Mouse (Mus musculus) frontal cortex, postnatal 14 days (tissue): Measurements from ENCODE around the gene Ypel1.

ENCODE experiments used
- DNase-seq, 2 experiments: peaks; one replicate each; pipeline ENCODE4 v3.0.0; 2022; ENCODE audit warnings: low spot score in 2 of 2

The Ypel1 gene

DNA sequence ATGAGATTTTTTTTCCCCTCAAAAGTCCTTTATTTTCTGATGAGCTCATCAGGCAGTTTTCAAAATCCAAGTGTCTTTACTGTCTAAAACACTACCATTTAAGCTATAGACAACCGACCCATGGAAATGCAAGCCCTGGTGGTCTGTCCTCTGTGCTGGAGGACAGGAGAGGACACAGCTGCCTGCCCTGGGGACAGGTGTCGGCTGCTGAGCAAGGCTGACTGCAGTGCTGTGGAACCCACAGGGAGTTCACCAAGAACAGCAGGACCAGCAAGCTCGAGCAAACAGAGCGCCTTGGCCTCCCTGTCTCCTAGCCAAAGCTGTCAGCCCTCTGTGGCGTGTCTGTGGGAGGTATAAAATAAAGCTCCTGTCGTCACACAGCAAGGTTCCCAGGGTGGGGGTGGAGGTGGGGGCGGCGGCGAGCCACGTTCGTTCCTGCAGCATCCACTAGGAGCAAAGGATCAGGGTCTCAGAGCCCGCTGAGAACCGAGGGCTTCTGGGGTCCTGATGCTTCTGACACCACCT lies 17.2 kb downstream of the Ypel1 start:
- no peak for DNase-seq

DNA sequence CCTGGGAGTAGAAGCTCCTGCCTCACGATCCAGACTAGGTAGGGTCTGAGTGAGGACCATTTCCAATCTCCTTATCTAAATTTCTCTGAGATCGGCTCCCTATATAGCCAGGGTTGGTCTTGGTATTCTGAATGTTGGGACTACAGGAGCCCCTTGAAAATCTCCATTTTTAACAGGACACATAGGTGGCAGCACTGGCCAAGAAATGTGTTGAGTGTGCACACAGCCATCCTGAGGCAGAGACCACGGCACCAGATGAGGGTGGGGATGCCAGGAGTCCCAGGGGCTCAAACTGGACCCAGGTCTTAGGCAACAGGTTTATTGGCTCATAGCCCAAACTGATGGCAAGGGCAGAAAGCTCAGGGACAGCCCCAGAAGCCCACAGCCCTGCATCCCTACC lies 18.9 kb downstream of the Ypel1 start:
- DNase-seq: no peak

DNA sequence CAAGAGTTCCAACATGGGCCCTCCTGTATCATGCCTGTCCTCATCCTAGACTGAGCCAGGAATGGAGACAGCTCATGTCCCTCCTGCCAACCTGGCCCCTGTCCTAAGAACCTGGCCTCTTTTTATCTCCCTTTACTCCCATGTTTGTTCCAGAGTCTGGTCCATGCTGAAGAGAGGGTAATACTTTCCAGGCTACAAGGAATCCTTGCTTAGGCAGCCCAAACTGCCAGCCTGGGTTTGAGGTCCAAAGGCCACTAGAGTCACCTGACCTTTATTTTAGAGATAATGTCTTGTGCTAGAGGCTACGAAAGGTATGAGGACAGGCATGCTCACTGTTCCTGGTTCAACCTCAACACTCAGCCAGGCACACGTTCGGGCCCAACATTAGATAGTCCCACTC lies 27.4 kb downstream of the Ypel1 start:
- DNase-seq: no peak

DNA sequence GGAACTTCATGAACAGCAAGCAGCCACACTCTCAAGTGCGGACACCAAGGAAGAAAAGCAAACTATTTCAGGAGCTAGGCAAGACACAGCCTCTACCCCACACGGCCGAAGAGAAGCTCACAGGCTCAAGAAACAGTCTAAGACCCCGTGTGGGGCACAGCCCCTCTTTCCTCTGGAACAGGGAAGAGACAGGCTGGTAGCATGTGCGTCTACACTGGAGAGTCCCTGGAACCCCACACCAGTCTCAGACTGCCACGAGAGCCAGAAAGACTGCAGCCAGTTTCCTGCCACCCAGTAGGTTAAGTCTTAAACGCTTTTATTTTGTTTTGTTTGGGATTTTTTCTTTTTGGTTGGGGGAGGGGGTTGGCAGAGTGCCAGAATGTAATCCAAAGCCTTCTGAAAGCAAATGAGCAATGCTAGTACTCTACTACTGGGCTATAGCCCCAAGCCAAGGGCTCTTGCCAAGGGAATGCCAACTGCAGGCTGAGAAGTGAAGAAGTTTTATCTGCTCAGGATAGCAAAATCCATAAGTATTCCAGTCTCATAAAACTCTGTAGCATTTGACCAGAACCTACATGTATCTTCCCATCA lies 33.2 kb downstream of the Ypel1 start:
- DNase-seq: no peak

DNA sequence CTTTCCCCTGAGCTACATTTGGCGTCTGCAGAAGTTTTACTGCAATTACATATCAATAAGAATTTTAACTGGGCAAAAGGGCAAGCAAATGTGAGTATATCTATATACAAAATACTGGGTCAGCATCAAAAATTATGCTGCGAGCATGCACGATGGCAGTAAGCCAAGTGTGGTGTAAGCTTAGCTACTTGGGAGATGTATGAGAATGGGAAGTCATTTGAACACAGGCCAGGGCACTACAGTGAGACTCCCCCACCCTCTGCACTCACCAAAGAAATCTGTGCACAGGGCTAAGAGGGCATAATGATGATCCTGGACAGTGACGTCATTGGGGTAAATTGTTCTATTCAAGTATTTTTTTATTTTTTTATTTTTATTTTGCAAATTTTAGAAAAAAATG lies 35.1 kb downstream of the Ypel1 start:
- no peak for DNase-seq

DNA sequence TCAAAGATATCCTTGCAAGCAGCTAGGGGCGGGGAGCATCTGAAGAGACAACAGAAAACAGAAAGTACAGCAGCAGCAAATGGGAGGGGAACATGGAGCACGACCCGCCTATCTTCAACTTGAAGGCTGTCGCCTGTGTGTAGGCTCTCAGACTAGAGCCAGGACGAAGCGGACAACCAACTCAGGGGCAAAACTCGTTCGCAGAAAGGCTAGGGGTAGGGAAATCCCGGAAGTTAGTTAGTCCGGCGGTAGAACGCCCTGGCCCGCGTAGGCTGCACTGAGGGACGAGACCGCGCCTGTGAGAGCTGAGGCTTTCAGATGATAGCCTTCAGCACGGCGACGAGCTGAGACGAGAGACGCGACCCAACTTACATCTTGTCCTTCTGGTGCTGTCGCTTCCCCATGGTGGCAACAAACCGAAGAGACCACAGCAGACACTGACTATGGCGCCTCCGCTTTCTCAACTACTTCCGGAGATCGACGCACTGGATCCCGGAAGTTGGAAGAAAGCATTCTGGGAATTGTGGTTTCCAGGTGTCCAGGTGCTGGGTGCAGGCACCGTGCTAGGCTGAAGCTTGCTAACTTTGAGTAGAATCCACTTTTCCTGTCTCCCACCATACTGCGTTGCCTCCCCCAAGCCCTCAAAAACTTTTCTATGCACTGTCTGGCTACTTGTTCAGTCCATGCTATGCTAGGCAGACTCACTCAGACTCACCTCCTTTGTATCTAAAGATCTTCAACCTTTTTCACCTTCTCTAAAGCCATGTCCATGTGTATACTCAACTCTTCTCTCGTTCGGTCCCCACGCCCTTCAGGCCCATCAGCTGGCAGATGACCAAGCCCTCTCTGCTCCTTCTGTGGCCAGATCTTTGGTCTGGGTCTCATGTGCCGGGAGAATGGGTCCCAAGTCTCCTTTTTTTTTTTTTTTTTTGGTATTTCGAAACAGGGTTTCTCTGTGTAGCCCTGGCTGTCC lies 41.6 kb downstream of the Ypel1 start, which contains the start of gene Ppil2:
Gene Ppil2 (minus strand): TSS at position 487 of the 973 bp plus-strand sequence.
- peak in 1 of 2 experiments; percentile 61 for DNase-seq

DNA sequence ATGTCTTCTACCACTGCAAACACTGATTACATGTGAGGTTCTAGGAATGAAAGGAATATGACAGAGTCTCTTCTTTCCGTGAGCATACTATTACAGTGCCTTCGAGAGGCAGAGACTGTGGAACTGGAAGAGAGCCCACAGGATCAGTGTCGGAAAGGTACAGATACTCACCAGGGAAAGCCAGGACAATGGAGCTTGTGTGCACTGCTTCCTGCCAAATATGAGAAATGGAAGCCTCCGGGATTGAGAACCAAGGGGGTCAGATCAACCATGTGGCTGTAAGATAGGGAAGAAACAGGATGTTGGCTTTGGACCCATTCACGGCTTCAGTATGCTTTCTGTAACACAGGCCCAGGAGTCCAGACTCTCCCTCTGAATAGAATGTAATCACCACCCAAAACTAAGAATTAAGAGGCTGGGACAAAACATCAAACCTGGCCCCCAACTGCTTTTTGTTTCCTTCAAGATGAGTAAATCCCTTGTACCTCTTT lies 47.9 kb downstream of the Ypel1 start:
- no peak for DNase-seq

DNA sequence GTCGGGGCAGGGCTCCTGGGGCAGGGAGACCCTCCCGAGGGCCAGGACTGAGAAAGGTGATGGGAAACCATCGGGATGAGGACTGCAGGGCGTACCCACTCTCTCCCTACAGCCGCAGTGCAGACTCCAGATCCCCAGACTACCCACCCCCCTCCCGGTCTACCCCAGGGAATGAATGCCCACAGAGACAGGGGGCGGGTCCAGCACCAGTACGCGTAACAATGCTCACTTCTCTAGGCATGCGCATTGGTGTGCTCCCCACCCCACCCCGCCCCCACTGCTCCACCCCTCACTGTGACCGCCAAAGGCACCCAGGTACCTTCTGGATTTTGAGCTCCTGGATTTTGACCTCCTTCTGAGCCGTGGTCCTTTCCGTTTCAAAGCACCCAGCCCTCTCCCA lies 52.1 kb downstream of the Ypel1 start:
- no peak for DNase-seq

DNA sequence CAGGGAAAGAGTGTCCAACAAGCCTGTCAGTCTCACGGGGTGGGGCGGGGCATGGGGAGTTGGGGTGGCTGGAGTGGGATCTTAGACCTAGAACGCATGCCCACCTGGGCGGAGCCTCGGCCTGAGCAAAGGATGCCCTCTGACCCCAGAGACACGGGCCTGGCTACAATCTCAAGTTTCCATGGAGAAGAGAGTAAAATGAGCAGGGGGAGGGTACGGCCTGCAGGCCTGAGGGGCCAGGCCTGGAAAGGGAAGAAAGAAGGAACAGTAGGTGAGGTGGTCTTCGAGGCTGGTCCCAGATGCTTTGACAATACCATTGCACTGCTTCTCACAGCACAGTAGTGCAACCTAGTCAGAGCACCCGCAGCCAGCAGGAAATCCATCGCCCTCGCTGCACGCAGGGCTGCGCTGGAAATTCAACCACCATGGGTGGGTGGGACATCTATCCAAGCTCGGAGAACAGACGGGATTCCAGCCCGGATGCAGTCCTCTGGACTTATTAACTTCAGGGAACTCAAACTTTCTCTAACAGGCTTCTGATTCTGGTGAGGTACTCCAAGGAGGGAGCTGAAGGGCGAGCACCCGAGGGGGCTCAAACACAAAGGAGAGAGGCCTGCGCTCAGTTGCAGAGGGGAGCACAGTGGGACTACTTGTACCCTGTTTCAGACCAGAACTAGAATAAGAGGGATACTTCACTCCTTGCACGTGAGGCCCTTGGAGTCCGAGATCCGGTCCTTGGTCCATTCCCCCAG lies 54.8 kb downstream of the Ypel1 start:
- DNase-seq: no peak

DNA sequence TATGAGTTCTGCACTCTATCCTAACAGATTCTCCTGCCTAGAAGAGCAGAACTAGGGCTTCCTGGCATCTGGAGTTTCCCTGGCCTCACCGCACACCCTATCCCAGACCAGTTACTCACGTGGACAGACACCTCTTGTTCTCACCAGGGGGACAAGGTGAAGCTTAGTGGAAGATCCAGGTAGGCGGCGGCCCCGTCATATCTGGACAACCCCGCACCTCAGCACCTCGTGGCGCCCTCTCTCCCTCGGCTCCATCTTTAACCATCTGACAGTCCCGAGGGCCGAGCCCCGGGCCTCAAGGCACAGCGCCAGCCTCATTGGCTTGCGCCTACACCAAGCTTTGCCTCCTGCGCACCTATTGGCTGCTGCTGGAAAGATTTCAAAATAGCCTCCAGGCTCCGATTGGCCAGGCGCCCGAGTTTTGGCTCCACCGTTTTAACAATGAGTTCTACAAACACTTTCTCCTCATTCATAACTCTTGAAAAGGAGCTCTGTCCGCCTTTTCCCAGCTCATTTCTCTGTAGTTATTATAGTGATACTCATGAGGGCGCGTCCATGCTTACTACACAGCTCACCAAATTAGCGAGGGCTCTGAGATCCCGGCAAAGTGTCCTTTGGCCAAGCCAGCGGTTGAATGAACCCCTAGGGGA lies 55.5 kb downstream of the Ypel1 start, which contains the start of gene 2610318N02Rik:
Gene 2610318N02Rik (minus strand): TSS at position 297 of the 650 bp plus-strand sequence.
- peak; percentile 49 to 50 for DNase-seq

DNA sequence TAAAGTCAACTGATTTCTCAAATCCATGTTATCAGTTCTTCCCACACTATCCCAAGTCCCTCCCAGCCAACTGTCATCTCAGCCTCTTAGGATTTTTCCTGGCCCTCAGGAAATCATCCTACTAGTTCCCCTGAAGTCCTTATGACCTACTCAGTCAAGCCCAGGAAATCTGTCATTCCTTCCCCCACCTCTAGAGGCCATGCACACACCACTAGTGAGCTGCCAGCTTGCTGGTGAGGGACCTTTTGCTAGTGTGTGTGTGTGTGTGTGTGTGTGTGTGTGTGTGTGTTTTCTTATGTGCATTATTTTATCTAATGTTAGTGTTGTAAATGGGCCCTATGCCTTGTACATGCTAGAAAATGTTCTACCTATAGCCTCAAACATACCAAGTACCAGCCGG lies 57.8 kb downstream of the Ypel1 start:
- DNase-seq: no peak

DNA sequence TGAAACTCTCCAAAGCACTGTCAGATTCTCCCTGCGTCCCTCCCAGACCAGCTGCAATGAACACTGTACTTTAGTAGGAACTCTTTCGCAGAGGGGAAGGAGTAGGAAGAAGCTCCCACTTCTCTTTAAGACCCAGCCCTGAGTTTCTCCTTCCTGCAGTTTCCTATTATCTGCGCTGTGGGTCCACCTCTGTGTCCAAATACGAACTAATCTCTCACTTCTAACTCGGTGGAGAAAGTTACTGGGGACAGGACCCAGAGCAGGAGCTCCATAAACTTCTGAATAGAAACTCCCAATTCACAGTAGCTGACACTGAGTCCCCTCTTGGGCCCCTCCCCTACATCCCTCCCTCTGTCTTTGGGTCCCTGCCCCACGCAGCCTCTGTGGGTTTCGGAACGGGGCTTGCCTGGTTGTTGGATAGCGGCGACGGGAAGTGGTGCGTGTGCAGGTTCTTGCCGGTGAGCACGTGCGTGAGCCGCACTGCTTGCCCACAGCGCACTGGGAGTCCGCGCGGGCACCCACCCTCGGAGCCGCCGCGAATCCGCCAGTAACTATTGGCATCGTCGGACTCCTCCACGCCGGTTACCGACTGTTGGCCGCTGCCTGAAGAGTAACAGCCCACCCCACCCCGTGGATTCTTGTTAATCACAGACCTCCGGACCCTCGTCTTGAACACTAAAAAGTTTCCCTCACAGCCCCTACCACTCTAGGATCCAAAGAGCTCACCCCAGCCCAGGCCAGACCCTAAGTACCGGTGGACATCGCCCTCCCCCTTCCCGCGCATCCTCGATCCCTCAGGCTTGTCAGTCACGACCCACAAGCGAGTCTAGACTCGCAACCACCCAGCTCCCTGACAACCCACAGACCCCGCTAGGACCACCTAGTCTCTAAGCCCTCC lies 61.9 kb downstream of the Ypel1 start:
- DNase-seq: no peak

DNA sequence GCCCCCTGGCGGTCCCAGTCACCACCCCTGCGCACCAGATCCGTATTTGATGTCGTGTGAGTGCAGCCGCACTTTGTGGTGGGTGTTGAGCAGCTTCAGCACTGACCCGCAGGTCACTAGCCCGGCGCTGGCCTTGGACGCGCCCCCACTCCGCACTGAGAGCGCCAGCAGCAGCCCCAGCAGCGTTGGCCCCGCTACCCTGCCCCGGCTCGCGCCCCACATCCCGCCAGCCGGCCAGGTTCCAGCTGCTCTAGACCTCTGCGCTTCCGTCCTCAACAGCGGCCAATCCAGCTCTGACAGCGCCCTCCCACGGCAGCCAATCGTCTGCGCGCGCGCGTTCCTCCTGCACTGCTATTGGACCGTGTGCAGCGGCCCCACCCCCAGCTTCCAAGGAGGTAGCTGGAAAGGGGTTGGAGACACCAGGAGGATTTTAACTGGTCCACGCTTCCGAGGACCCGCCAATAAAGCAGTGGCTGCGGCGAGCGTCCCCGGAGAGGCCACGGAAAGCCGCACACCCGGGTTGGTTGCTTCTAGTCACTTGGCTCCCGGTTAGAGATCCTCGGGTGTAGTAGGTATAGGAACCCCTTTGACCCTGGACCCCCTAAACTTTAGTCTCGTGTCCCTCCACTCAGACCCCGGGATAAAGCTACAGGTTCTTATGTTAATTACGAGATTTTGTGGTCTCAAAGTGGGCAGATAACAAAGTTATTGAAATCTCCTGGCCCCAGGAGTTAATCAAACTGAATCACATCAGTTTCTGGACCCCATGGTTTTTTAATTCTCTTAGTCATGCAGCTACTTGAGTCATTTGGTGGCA lies 62.8 kb downstream of the Ypel1 start, which contains the start of gene Sdf2l1:
Gene Sdf2l1 (minus strand): TSS at position 295 of the 817 bp plus-strand sequence.
- peak; percentile 95 to 98 for DNase-seq

DNA sequence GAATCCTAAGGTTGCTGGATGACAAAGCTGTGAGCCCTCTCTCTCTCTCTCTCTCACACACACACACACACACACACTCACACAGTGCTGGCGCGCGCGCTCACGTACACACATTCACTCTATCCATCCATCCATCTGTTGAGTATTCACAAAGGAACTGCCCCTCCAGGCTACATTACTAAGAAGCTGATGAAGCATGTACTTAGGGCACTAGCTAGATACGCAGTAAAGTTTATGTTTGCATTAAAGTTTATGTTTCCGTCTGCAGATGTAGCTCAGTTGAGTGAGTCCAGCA lies 63.4 kb downstream of the Ypel1 start:
- DNase-seq: no peak
